Mouse (Mus musculus) NIH3T3 (cell line): ENCODE data around the gene Eid1.

Source experiments
- DNase-seq: peaks from one replicate; pipeline ENCODE4 v3.0.0-alpha.2; 2012; ENCODE audit warnings: low read depth

The Eid1 gene

DNA sequence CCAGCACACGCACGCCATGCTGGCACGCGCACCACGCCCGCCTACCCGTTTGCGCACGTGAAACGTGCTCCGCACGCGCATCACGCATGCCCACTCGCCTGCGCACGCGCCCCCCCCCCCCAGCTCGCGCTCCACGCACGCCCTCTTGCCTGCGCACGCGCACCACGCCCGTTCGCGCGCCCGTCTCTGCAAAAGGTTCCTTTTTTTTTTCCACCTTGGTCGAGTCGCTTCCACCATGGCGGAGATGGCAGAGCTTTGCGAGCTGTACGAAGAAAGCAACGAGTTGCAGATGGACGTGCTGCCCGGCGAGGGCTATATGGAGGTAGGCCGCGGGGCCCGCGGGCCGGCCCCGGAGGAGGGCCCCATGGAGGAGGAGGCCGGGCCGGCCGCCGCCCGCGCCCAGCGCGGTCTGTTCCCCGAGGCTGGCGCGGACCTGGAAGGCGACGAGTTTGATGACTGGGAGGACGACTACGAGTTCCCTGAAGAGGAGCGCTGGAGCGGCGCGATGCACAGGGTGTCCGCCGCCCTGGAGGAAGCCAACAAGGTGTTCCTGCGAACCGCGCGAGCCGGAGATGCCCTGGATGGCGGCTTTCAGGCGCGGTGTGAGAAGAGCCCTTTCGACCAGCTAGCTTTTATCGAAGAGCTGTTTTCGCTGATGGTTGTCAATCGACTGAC, at the start of gene Eid1:
TSS of gene Eid1 (plus strand) at position 139 of the 675 bp plus-strand sequence.
- DNase-seq, result peak; percentile 95

DNA sequence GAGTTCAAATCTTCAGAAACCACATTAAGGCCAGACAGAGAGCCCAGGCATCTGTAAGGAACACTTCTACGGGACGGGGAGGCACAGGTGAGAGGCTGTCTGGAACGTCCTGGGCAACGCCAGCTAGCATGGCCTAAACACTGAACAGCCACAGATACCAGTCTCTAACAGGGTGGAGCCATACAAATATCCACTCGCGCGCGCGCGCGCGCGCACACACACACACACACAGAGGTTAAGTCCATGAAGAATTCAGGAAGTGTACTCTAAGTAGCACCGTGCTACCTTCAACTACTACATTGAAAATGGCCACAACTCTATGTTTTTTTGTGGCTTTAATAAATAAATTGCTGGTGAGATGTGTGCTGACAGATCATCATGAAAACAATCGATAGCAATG, 49.7 kb upstream of the Eid1 start:
- no peak for DNase-seq

DNA sequence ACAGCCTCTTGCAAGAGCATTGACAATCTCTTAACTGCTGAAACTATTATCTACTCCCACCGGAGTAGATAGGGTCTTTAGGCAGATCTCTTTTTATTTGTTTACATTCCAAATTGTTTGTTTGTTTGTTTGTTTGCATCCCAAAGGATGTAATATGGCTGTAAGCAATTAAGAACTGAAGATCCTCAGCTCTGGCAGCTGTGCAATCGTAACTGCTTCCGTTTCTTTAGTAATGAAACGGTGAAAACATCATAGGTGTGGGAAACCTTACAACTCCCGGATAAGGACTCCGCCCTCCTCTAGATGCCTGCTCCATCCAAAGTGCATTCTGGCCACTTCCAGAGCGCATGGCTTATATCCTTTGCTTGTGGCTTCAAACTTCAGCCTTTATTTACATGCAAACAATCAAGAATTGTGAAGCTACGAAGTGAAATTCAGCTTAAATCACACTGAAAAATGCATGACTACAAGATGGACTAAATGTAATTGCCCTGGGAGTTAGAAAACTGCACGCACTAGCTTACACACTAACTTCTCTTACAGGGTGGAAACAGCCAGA, 48.7 kb upstream of the Eid1 start:
- DNase-seq, result peak; percentile 25

DNA sequence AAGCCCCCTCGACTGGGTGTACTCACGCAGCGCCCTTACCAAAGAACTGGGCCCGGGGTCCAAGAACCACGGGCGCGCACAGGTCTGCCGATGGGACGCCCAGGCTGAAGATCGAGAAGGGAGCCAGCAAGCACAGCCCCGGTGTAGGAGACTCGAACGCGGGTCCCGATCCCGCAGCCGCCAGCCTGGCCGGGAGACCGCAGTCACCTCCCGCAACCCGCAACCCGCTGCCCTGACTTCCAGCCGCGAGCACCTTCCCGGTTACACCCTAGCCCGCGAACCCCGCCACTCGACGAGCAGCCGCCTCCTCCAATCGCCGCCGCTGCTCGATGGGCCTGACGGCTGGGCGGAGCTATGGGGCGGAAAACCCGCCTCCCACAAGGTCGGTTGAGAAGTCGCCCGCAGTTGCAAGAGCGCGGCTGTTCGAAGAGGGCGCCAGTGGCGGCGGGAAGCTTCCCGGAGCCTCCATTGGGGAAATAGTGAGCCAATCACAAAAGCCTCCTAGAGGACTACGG, 48.0 kb upstream of the Eid1 start, which contains the start of gene Cep152:
TSS of gene Cep152 (minus strand) at position 277 of the 515 bp plus-strand sequence.
- DNase-seq, result peak; percentile 98

DNA sequence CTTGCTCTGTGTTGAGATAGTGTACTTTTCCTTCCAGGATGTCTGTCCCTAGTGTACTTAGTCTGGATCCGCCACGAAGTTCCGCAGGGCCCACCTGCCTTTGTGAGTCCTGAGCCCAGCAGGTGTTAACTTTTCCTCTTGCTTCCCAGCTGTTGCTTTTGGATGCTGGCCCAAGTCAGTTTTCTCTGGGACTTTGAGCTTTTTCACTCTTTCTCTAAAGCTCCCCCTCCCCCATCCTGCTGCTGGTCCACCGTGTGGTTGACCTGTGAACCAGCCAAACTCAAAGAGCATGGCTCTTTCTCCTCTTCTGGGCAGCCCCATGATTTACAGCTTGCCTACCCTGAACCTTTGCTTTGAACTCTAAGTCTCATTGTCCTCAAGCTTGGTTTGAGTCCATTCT, 46.4 kb upstream of the Eid1 start:
- DNase-seq, result no peak

DNA sequence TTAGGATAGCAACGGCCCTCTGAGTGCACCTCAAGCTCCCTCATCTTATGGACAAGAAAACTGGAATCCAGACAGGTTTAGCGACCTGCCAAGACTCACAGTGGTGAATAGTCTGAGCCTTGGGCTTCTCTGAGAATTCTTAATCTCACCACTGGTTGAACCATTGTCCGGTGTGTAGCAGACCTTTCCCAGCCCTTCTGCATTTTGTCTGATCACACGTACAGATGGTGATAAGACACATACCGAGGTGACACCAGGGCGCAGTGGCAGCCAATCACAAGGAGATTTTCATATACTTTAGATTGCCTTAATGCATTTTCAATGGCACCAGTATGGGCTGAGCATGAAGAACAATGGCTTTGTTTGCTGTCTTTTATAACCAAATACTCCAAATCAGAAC, 44.4 kb upstream of the Eid1 start:
- no peak for DNase-seq

DNA sequence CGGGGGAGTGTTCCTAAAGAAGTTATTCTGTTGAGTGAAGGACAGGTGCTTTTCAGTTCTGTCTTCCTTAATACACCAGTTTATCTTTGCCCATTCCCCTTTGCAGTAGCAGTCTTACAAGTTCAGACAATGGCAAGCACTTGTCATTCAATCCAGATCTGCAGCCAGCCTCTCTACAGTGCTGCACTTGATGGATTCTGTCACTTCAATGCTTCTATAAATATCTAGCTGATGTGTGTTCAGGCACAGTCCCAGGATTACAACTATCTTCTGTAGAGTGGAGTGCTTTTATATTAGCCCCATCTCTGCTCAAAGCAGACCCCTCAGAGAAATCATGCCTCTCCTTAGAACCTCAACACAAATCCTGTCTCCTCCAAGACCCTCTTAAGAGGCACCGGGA, 42.9 kb upstream of the Eid1 start:
- no peak for DNase-seq

DNA sequence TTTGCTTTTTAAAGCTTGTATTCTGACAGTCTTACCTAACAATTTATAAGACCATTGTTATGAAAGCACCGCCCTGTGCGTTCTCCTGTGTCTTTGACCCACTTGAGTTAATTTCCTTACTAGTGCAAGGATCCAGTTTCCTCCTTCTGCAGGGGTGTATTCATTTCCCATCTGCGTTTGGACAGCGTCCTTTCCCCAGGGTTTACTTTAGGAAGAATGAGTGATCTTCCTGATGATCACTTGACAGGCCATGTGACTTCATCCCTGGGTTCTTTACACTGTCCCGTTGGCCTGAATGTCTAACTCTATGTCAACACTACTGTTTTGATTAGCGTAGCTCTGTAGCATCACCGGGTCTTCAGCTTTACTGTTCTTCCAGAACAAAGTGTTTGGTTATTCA, 35.6 kb upstream of the Eid1 start:
- no peak for DNase-seq

DNA sequence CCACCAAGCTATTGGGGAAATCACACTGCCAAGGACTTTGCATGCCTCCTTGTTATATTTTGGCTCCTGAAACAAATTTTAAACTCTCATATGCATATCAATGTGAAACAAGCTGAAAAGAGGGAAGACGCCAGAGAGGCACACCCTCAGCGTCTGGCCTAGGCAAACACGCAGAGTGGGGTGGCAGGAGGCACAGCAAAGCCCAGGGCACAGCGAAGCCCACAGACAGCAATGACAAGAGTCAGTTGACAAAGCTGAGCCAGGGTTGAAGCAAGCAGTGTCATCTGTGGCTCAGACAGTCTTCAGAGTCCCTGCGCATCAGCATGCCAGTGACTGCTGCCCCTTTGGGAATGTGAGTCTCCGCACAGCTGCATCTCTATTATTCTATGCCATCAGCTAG, 28.0 kb upstream of the Eid1 start:
- DNase-seq, result no peak

DNA sequence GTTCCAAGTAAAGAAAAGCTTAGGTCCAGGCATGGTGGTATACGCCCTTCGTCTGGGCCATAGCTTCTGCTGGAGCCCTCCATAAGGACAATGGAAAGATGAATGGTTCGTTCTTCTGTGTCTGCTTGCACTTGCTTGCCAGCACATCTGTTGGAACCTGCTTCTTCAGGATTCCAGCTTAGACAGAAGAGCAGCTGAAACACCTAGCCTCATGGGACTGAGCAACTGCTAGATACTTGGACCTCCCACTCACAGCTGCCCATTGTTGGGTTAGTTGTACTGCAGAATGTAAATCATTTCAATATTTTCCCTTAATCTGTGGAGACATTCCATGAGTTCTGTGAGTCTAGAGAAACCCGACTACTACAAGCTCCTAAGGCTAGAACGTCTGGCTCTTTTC, 22.9 kb upstream of the Eid1 start:
- DNase-seq, result no peak

DNA sequence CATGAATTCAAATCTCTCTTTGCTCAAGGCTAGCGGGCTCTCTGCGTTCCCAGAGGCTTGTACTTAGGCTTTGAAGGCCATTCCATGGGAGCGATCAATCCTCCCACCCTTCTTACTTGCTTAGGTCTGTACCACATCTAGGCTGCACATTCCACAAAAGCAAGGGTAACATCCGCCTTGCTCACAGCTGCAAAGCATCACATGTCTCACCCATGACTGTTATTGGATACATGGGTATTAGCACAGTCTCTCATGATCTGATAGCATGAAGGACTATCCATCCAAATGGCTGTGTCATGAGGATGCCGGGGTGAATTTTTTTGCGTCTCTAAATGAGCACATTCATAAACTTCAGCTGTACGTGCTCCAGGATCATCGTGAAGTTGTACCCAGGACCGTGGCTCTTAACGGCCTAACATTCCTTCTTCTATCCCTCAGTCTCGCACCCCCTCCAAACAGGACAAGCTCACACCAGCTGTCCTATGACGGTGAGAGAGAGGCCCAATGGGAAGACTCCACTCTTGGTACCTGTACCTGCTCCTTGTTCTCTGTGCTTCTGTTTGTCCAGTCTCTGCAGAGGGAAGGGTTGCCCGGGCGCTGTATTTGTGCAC, 22.0 kb upstream of the Eid1 start:
- DNase-seq, result no peak

DNA sequence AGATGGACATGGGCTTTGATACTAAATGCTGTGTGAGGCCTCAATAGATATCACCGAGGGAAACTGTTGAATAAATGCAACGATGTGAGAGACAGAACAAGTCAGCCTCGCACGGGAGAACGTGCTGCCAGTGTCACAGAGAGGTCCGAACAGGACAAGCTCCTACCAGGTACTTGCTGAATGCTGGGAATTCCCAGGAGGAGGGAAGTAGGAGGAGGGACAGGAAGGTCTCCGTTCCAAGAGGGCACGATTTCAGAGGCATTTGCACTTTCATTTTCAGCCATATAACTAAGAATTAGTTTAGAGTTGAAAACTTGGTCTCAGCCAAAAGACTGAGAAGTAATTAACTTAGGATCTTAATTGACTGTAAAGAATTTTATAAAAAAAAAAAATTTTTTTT, 21.3 kb upstream of the Eid1 start:
- DNase-seq, result no peak

DNA sequence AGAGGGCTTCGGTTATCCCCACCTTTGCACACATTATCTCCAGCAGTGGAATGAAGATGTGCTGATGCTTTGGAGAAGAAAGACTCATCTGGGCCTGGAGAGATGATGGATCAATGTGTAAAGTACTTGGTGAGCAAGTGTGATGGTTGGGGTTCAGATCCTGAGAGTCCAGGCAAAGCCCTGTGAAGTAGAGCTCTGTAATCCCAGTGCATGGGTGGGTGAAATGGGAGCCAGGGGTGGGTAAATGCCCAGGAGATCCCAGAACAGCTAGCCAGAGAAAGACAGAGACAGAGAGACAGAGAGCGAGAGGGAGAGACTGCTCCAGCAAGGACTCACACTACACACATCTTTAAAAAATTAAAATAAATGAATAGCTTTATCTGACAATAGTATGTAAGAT, 19.6 kb upstream of the Eid1 start:
- no peak for DNase-seq

DNA sequence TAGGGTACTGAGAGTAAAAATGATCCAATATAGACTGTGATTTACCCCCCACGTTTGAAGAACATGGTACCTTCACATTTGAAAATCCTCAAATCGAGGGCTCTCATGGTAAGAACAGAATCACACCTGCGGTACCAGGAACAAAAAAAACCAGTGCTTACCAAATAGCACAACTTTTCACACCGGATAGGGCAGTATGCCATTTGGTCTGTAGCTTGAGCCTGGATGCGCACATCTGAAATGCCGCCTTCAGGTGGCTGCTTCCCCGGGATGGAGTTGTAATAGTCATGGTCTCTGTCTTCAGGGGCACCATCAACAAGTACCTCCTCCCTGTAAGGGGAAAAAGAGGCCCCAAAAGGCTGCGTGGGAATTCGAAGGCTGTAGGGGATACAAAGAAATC, 17.5 kb upstream of the Eid1 start:
- DNase-seq, result no peak

DNA sequence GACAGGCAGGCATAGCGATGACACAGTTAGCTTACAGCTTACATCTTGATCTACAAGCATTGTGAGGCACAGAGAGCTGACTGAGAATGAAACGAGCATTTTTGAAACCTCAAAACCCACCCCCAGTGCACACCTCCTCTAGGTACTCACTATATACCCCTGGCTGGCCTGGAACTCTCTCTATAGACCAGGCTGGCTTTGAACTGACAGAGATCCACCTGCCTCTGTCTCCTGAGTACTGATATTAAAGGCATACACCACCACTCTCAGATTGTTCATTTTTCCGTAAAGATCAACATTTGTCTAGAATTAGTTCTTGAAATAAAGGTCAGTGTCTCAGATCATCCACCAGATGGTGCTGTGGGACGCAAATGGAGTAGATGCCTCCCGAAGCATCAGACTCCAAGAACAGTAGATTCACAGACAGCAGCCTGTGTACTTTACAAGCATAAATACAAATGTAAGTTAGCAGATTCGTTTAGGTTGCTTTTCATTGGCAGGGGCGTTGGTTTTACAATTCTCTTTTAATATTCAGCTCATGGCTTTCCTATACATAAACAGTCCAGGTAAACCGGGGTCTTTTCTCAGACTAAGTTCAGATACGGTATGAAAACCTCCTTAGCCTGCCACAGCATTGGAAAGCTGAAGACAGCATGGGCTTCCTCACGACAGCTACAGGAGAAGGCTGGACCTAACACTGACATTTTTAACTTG, 12.9 kb upstream of the Eid1 start:
- DNase-seq, result peak; percentile 89

DNA sequence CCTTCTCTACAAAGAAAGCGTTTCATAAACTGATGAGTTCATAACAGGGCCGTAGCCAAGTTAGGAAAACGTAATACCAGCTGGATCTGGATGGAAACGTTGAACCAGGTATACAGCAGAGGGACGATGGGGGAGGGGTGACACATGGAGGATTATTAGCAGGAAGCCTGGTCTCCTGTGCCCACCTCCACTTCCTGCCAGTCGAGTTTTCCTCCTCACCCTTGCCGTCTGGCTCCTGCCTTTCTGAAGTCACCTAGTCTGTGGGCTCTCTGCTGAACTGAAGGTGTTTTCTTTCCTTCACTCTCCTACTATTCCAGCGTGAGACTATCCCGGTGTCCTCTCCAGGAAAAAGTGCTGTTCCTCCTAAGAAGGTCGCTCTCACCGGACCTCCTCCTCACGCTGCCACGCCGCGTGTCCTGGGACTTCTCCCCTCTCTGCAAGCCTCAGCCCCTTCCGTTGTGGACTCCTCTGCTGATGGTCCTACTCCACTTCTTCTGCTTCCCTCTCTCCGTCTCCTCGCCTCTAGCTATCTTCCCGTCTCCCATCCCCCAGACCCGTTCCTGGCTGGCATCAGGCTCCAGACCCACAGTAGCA, 12.3 kb upstream of the Eid1 start:
- DNase-seq, result no peak

DNA sequence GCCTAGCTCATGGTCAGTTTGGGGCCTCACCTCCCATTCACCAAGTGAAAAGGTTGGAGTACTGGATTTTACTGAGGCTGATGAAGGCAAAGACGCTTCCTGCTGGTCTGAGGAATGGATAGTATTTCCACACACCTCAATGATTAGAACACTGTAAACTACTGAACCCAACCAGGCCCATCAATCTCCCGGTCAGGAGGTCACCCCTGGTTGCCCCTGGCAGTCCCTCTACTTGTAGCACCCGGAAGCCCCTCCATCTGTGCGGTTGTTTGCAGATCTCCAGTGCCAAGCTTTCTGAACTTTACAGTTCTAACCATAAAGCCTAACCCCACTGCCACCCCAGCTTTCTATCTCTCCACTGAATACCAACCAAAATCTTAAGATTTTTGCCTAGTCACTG, 11.7 kb upstream of the Eid1 start:
- no peak for DNase-seq

DNA sequence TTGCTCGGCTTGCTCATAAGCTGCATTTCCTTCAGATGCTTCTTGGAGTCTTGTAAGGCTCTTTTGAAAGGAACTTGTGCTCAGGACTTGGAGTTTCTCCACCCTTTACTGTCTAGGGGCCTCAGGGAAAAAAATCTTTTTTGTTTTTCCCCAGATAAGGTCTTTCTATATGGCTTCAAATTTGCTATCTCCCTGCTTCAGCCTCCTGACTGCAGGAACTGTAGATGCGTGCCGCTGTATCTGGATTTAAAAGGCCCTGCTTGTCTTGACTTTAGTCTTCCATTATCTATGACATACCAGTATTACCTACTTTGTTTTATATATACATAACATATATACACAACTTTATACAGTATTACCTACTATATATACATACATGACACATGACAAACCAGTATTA, 10.4 kb upstream of the Eid1 start:
- no peak for DNase-seq

DNA sequence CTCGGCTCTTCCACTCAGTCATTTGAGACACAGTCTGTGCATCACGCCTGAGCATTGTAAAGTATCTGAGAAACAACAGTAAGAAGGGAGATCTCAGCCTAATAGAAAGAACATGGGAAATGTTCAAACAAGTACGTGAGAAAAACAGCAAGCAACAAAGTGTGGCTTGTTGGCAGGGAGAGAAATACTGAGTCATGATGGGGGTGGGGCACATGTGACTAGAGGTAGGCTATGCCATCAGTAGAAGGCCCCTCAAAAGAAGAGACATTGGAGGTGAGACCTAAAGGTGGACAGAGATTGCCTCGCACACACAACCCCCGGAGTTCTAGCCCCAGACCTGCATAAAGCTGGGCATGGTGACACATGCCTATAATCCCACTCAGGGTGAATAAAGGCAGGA, 7.7 kb upstream of the Eid1 start:
- peak; percentile 57 for DNase-seq

DNA sequence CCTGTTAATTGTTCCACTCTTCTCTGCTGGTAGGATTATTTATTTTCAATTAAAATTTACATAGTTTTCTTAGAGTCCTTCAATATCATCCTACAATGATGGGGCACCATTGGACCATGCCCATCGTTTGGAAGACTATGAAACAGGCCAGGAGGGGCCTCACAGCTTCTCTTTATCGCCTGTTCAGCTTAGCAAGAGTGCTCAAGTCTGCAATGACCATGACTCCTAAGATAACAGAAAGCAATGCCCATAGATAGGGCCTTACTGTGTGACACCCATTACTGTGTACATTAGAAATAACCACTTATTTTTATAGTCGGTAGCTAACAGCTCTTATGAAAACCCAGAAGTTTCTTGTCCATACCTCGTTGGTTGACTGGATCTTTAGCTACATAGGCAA, 7.0 kb upstream of the Eid1 start:
- DNase-seq, result no peak

DNA sequence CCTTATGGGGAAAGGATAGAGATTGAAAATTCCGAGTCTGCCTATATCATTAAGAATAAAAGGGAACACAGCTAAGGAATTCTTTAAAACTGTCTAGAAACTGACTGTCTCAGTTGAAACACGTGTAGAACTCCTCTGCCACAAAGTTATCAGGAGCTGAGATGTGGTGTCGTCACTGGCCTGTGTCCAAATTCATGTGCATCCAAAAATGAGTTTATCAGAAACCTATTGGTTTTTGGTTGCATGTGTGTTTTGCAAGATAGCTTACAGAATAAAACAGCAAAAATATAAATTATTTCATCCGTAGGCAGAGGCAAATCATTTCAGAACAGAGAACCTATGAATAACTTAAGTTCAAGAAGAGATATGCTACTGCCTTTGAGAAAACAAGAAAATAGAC, 6.2 kb upstream of the Eid1 start:
- no peak for DNase-seq

DNA sequence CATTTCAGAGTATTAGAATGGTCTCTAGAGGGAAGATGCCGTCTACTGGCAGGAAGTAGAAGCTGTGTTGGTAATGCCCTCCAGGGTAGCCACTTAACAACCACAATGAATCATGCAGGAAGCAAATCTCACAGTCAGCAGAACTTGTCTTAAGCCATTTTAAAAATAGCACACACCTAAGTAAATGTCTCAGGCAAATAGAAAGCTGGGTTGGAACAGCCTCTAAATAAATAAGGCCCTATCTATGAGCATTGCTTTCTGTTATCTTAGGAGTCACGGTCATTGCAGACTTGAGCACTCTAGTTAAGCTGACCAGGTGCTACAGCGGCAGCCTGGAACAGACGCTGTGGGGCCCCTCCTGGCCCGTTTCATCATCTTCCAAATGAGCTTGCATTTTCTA, 5.7 kb upstream of the Eid1 start:
- DNase-seq, result peak; percentile 63

DNA sequence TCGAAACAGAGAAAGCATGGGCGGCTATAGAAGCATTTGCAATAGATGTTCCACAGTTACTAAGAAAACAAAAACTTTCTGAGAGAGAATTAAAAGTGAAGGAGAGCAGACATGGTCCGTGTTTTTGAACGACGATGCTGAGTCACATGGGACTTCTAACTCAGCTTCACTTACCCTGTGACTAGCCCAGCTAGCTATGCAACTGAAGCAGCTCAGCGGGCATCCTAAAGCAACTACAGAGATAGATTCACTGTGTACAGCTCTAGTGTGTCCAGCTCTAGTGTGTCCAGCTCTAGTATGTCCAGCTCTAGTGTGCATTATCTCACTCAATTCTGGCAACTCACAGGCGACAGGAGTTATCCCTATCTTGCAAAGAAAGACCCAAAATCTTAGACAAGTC, 5.2 kb upstream of the Eid1 start:
- DNase-seq, result peak; percentile 52
